Mouse (Mus musculus) limb, embryonic 13.5 days (tissue): ENCODE measurements around the gene Max. TPM values are rescaled to one million over a fixed set of nuclear protein-coding genes. Genes with fewer than 3 reads are reported as not detected.

Experiments
- ATAC-seq: fragments of 200-750 bp; cut with Nextera tagmentation; 2 replicates; pipeline ENCODE4 v1.8.0; 2017; ENCODE audit warnings: low read depth, moderate number of reproducible peaks, moderate TSS enrichment; ENCODE audit not compliant: low FRiP score
- H3K27ac ChIP-seq: fragments of 300-500 bp; sonication (generic); 2 replicates; pipeline ENCODE4 v1.5.1; 2015; ENCODE audit warnings: inconsistent platforms, mild to moderate bottlenecking, moderate library complexity
- H3K27me3 ChIP-seq: fragments of 300-500 bp; sonication (generic); 2 replicates; pipeline ENCODE4 v1.6.1; 2015; ENCODE audit warnings: mild to moderate bottlenecking, inconsistent platforms
- H3K36me3 ChIP-seq: fragments of 300-500 bp; sonication (generic); 2 replicates; pipeline ENCODE4 v1.6.1; 2015; ENCODE audit warnings: inconsistent platforms, mild to moderate bottlenecking, moderate library complexity
- H3K4me1 ChIP-seq: fragments of 300-500 bp; sonication (generic); 2 replicates; pipeline ENCODE4 v1.6.1; 2015; ENCODE audit warnings: inconsistent platforms
- H3K4me2 ChIP-seq: fragments of 300-500 bp; sonication (generic); replicated peaks from 2 replicates; pipeline ENCODE4 v1.6.1; 2015; ENCODE audit warnings: inconsistent platforms, mild to moderate bottlenecking, moderate library complexity
- H3K4me3 ChIP-seq: fragments of 300-500 bp; sonication (generic); 2 replicates; pipeline ENCODE4 v1.5.1; 2015; ENCODE audit warnings: moderate library complexity, mild to moderate bottlenecking, inconsistent platforms
- H3K9ac ChIP-seq: fragments of 300-500 bp; sonication (generic); 2 replicates; pipeline ENCODE4 v1.6.1; 2015; ENCODE audit warnings: mild to moderate bottlenecking, inconsistent platforms
- H3K9me3 ChIP-seq: fragments of 300-500 bp; sonication (generic); 2 replicates; pipeline ENCODE4 v1.6.1; 2016; ENCODE audit warnings: inconsistent platforms
- WGBS: fragments of 180-500 bp; shearing (Covaris S2); methylation state at CpG from one replicate; pipeline ENCODE4 v1.1.7; 2015; 5-methylcytosine and 5-hydroxymethylcytosine counted together
- polyA plus RNA-seq: library from polyadenylated mRNA; unstranded; fragments of >200 nt; fragmentation: Nextera tagmentation; extraction: Ambion mirVana; gene quantifications from 2 replicates; pipeline ENCODE4 v1.2.1, GENCODE M21; 2015

Max gene
- polyA plus RNA-seq, 1 experiment from 2014 or later: 13.7 TPM

DNA sequence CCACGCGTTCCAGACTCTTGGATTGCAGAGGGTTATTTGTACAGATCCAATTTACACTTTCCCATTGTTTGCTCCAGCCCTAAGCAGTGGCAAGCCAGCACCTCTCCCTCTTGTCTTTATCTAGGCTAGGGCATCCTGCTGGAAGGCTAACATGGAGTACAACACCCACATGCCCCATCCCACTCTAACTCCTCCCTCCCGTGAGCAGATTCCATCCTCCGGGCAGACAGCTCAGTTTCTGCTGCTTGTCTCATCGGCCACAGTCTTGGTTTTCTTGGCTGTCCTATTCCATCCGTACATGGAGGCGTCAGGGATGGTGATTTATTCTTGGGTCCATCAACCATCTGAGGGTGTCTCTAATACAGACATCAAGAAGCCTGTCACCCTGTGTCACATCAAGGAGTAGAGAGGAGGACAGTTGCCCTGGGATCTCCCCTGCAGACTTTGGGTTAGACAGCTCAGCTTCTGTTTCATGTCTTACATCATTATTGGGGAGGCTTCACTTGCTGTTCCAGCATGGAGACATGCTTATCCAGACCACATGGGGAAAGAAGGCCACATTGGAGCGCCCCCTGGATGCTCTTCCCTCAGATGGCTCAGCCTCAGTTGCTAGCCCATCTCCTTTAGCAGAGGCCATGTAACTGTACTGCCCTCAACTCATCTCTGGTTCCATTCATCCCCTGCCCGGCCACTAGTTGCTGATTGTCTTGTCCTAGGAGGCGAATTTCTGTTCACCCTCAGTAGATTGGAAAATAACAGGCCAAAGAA lies 67.0 kb downstream of the Max start:
- ATAC-seq: no peak
- peaks cover 26% of the 10 kb centered on the region for H3K4me1 ChIP-seq
- H3K36me3 ChIP-seq: peaks cover 40% of the 10 kb centered on the region
- no peak overlapping the region for H3K9ac ChIP-seq
- no peaks in the 10 kb centered on the region for H3K27me3 ChIP-seq
- WGBS: 82% methylated on average over 10 of the region's 10 CpGs
- H3K4me2 ChIP-seq: no peak overlapping the region
- peak overlapping the region; percentile 16; the same call in 1 of the 2 replicates for H3K27ac ChIP-seq
- H3K4me3 ChIP-seq: no peak overlapping the region
- H3K9me3 ChIP-seq: no peaks in the 10 kb centered on the region

DNA sequence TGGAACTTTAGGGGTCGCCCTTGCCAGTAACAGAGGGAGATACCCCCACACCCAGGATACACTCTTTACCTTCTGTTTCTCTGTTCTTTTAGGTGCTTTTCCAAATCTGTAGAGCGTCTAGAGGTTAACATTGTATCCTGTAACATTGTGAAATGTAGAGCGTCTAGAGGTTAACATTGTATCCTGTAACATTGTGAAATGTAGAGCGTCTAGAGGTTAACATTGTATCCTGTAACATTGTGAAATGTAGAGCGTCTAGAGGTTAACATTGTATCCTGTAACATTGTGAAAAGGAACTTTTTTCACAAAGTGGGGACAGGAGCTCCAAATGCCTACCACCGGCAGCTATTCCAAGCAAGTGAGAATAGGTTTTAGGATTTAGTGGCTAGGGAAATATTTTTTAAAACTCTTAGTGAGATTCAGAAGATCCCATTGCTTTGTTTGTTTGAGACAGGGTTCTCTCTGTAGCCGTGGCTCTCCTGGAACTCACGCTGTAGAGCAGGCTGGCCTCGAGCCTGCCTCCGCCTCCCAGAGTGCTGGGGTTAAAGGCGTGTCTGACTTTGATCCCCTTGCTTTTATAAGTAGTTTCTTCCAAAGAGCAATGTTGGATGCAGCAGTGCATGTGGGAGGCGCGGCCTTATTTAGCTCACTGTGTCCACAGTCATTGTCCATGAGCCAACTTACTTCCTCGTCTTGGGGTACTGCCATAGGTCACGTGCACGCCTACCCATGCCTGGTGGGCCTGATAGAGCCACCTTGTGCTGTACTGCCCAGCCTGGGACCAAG lies 68.9 kb downstream of the Max start:
- Histone ChIP-seq H3K4me1 (peaks cover 26% of the 10 kb centered on the region), H3K4me2 (no peak overlapping the region), H3K9ac (no peak overlapping the region), H3K27me3 (no peaks in the 10 kb centered on the region), H3K27ac (no peak overlapping the region), H3K36me3 (peaks cover 43% of the 10 kb centered on the region), H3K9me3 (no peaks in the 10 kb centered on the region), H3K4me3 (no peak overlapping the region)
- 90% methylated on average over 16 of the region's 16 CpGs for WGBS
- no peak for ATAC-seq

DNA sequence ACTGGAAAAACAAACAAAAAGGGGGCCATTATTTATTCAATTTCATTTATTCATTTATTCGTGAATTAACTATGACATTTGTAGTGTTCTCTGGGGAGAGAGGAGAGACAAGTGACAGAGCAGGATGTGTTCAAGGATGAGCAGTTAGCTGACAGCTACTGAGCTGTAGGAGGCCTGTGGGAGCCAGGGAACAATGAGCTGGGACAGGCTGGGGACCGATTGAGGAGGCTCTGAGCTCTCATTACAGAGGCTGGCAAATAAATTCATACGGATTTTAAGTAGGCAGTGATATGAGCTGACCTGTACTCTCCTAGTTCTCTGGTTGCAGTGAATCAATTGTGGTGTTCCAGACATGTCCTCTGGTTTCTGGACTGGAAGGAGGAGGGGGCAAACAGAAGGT lies 70.8 kb downstream of the Max start:
- no peak for ATAC-seq
- Histone ChIP-seq H3K4me2 (no peak overlapping the region), H3K4me1 (peaks cover 10% of the 10 kb centered on the region), H3K9ac (no peak overlapping the region), H3K27ac (no peak overlapping the region), H3K36me3 (peaks cover 47% of the 10 kb centered on the region), H3K27me3 (no peaks in the 10 kb centered on the region), H3K4me3 (no peak overlapping the region), H3K9me3 (no peaks in the 10 kb centered on the region)
- WGBS: 86% methylated on average over 3 of the region's 3 CpGs

GRCm38 (mm10) chr12:76889404-76890184 lies 72.4 kb downstream of the Max start:
- Histone ChIP-seq H3K9ac (no peak overlapping the region), H3K4me2 (no peak overlapping the region), H3K27ac (no peak overlapping the region), H3K4me3 (no peak overlapping the region), H3K27me3 (no peaks in the 10 kb centered on the region), H3K9me3 (no peaks in the 10 kb centered on the region), H3K36me3 (peaks cover 46% of the 10 kb centered on the region), H3K4me1 (0 out of 2 replicates have a peak, but pooled peaks cover 5% of the 10 kb centered on the region)
- no peak for ATAC-seq
- WGBS: 91% methylated on average over 11 of the region's 11 CpGs

DNA sequence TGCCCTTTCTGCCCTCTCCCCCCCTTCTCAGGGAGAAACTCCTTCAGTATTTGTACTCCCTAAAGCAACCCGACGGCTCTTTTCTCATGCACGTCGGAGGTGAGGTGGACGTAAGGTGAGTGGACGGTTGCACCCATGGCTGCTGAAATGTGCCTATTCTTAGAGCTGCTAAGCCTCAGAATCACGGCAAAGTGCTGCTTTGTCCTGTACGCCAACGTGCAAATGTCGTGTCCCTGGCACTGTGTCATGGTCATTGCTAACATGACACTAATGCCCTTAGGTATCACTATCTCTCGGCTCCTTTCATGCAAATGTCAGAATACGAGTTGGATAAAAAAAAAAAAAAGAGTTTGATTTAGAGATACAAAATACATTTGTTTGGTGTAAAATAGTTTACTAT lies 74.1 kb downstream of the Max start:
- Histone ChIP-seq H3K36me3 (peaks cover 45% of the 10 kb centered on the region), H3K4me3 (no peak overlapping the region), H3K9ac (no peak overlapping the region), H3K9me3 (no peaks in the 10 kb centered on the region), H3K27me3 (no peaks in the 10 kb centered on the region), H3K4me2 (no peak overlapping the region), H3K4me1 (peaks cover 16% of the 10 kb centered on the region), H3K27ac (no peak overlapping the region)
- no peak for ATAC-seq
- 94% methylated on average over 12 of the region's 12 CpGs for WGBS

Other genes starting within 250 kb of the Max start
- 104 and 107 TPM in 2 replicates for gene Churc1, start 196.7 kb downstream of the Max start, polyA plus RNA-seq
- gene Fntb, start 196.6 kb downstream of the Max start, polyA plus RNA-seq: 42.6 and 44.1 TPM in 2 replicates
- 0.31 TPM in 1 of 2 replicates, not detected in the other for gene Gpx2, start 166.6 kb downstream of the Max start, polyA plus RNA-seq
- gene Rab15, start 139.3 kb downstream of the Max start, polyA plus RNA-seq: 21.4 and 23.6 TPM in 2 replicates